Mouse (Mus musculus): ENCODE results near the gene Arl10. TPM values are rescaled to one million over a fixed set of nuclear protein-coding genes. Genes with fewer than 3 reads are reported as not detected.
A peak's percentile ranks its signal among the peaks of the same experiment; 100 is the strongest.

The Arl10 gene
- polyA plus RNA-seq, 2 experiments, result 22.1 to 33.4 TPM

- Histone ChIP-seq H3K4me1 (ENCODE audit: control insufficient read depth, insufficient read depth, low read length) (peaks cover 6% of the 10 kb centered on the region), H3K9me3 (ENCODE audit: control insufficient read depth, low read length) (no peaks in the 10 kb centered on the region), H3K27me3 (ENCODE audit: control insufficient read depth, insufficient read depth, low read length) (no peaks in the 10 kb centered on the region), H3K4me3 (replicated peaks; ENCODE audit: low read length) (peak overlapping the region; percentile 95), H3K4me2 (replicated peaks; ENCODE audit: low read depth, low read length, severe bottlenecking) (peak overlapping the region; percentile 71), H3K36me3 (ENCODE audit: control insufficient read depth, insufficient read depth, low read length) (no peaks in the 10 kb centered on the region), H3K9ac (ENCODE audit: low read depth, low read length, severe bottlenecking) (peak overlapping the region; percentile 97), H3K27ac (replicated peaks; ENCODE audit: low read depth, low read length) (peak overlapping the region; percentile 87)
- no peak for TF ChIP-seq POLR2A (IDR thresholded peaks at IDR 0.05; ENCODE audit: borderline replicate concordance, extremely low read depth, insufficient read depth, insufficient read length)
- 1% methylated on average over 25 of the region's 27 CpGs for WGBS
- DNase-seq (ENCODE audit: low spot score), result no peak
- peak; percentile 19; the same call in 1 of the 2 replicates for ATAC-seq (ENCODE audit: low FRiP score, low read depth)
Measured at GRCm38 (mm10) chr13:54621960-54622521, 47.2 kb downstream of the Arl10 start.

- no peak overlapping the region for H3K4me3 ChIP-seq (replicated peaks; ENCODE audit: low read length)
- H3K4me2 ChIP-seq (replicated peaks; ENCODE audit: low read depth, low read length, severe bottlenecking), result no peak overlapping the region
- WGBS, result 64% methylated on average over 4 of the region's 4 CpGs
- ATAC-seq (ENCODE audit: low FRiP score, low read depth) (no peak), DNase-seq (ENCODE audit: low spot score) (peak; percentile 17)
- no peak overlapping the region for H3K27ac ChIP-seq (replicated peaks; ENCODE audit: low read depth, low read length)
- no peaks in the 10 kb centered on the region for H3K9me3 ChIP-seq (ENCODE audit: control insufficient read depth, low read length)
- peaks cover 2% of the 10 kb centered on the region; the same call in 1 of the 2 replicates for H3K4me1 ChIP-seq (ENCODE audit: control insufficient read depth, insufficient read depth, low read length)
- no peaks in the 10 kb centered on the region for H3K27me3 ChIP-seq (ENCODE audit: control insufficient read depth, insufficient read depth, low read length)
- no peak for TF ChIP-seq POLR2A (IDR thresholded peaks at IDR 0.05; ENCODE audit: borderline replicate concordance, extremely low read depth, insufficient read depth, insufficient read length)
- no peak overlapping the region for H3K9ac ChIP-seq (ENCODE audit: low read depth, low read length, severe bottlenecking)
- peaks cover 22% of the 10 kb centered on the region; the same call in 1 of the 2 replicates for H3K36me3 ChIP-seq (ENCODE audit: control insufficient read depth, insufficient read depth, low read length)
Measured at GRCm38 (mm10) chr13:54629128-54629527, 54.3 kb downstream of the Arl10 start.

Small RNAs within 50 kb of the gene (microRNA-seq; reads per million reads assigned to microRNA genes)
- not detected for gene Gm24195

Other genes with a start within 250 kb of the Arl10 start
- gene Cplx2, start 203.7 kb upstream of the Arl10 start, polyA plus RNA-seq (2012; rRNA removed), result 10.8 and 10.9 TPM in 2 replicates
- gene Cplx2, start 203.7 kb upstream of the Arl10 start, polyA plus RNA-seq (2014; fragmentation: Nextera tagmentation; extraction: Ambion mirVana), result 5.5 and 7.1 TPM in 2 replicates
- 48.4 and 48.9 TPM in 2 replicates for gene Thoc3, start 106.2 kb upstream of the Arl10 start, polyA plus RNA-seq (2012; rRNA removed)
- gene Thoc3, start 106.2 kb upstream of the Arl10 start, polyA plus RNA-seq (2014; fragmentation: Nextera tagmentation; extraction: Ambion mirVana), result 118 and 122 TPM in 2 replicates
- 21.0 and 25.0 TPM in 2 replicates for gene Simc1, start 71.2 kb upstream of the Arl10 start, polyA plus RNA-seq (2012; rRNA removed)
- 13.8 and 14.8 TPM in 2 replicates for gene Simc1, start 71.2 kb upstream of the Arl10 start, polyA plus RNA-seq (2014; fragmentation: Nextera tagmentation; extraction: Ambion mirVana)
- gene 4833439L19Rik, start 9.6 kb upstream of the Arl10 start, polyA plus RNA-seq (2012; rRNA removed), result 84.6 and 93.8 TPM in 2 replicates
- 125 and 139 TPM in 2 replicates for gene 4833439L19Rik, start 9.6 kb upstream of the Arl10 start, polyA plus RNA-seq (2014; fragmentation: Nextera tagmentation; extraction: Ambion mirVana)
- 38.6 and 61.9 TPM in 2 replicates for gene Nop16, start 15.1 kb downstream of the Arl10 start, polyA plus RNA-seq (2012; rRNA removed)
- 53.5 and 53.7 TPM in 2 replicates for gene Nop16, start 15.1 kb downstream of the Arl10 start, polyA plus RNA-seq (2014; fragmentation: Nextera tagmentation; extraction: Ambion mirVana)
- 116 and 135 TPM in 2 replicates for gene Higd2a, start 15.2 kb downstream of the Arl10 start, polyA plus RNA-seq (2012; rRNA removed)
- gene Higd2a, start 15.2 kb downstream of the Arl10 start, polyA plus RNA-seq (2014; fragmentation: Nextera tagmentation; extraction: Ambion mirVana), result 174 and 188 TPM in 2 replicates
- 23.7 and 26.5 TPM in 2 replicates for gene Cltb, start 36.3 kb downstream of the Arl10 start, polyA plus RNA-seq (2012; rRNA removed)
- gene Cltb, start 36.3 kb downstream of the Arl10 start, polyA plus RNA-seq (2014; fragmentation: Nextera tagmentation; extraction: Ambion mirVana), result 44.2 and 45.5 TPM in 2 replicates
- 50.1 and 55.7 TPM in 2 replicates for gene Faf2, start 46.8 kb downstream of the Arl10 start, polyA plus RNA-seq (2012; rRNA removed)
- gene Faf2, start 46.8 kb downstream of the Arl10 start, polyA plus RNA-seq (2014; fragmentation: Nextera tagmentation; extraction: Ambion mirVana), result 99.2 and 105 TPM in 2 replicates
- 118 and 194 TPM in 2 replicates for gene Rnf44, start 118.9 kb downstream of the Arl10 start, polyA plus RNA-seq (2012; rRNA removed)
- 70.1 and 74.3 TPM in 2 replicates for gene Rnf44, start 118.9 kb downstream of the Arl10 start, polyA plus RNA-seq (2014; fragmentation: Nextera tagmentation; extraction: Ambion mirVana)
- 0.06 and 0.08 TPM in 2 replicates for gene Cdhr2, start 126.4 kb downstream of the Arl10 start, polyA plus RNA-seq (2012; rRNA removed)
- 0.06 TPM in 1 of 2 replicates, not detected in the other for gene Cdhr2, start 126.4 kb downstream of the Arl10 start, polyA plus RNA-seq (2014; fragmentation: Nextera tagmentation; extraction: Ambion mirVana)
- 0.70 and 0.87 TPM in 2 replicates for gene Gprin1, start 174.9 kb downstream of the Arl10 start, polyA plus RNA-seq (2012; rRNA removed)
- gene Gprin1, start 174.9 kb downstream of the Arl10 start, polyA plus RNA-seq (2014; fragmentation: Nextera tagmentation; extraction: Ambion mirVana), result 0.32 and 0.67 TPM in 2 replicates
- 0.30 TPM in 1 of 2 replicates, not detected in the other for gene Sncb, start 191.6 kb downstream of the Arl10 start, polyA plus RNA-seq (2012; rRNA removed)
- 0.40 TPM in 1 of 2 replicates, not detected in the other for gene Sncb, start 191.6 kb downstream of the Arl10 start, polyA plus RNA-seq (2014; fragmentation: Nextera tagmentation; extraction: Ambion mirVana)
- not detected in 2 replicates for gene Eif4e1b, start 209.0 kb downstream of the Arl10 start, polyA plus RNA-seq (2012; rRNA removed)
- not detected in 2 replicates for gene Eif4e1b, start 209.0 kb downstream of the Arl10 start, polyA plus RNA-seq (2014; fragmentation: Nextera tagmentation; extraction: Ambion mirVana)
- gene Tspan17, start 214.4 kb downstream of the Arl10 start, polyA plus RNA-seq (2012; rRNA removed), result 2.0 and 2.6 TPM in 2 replicates
- gene Tspan17, start 214.4 kb downstream of the Arl10 start, polyA plus RNA-seq (2014; fragmentation: Nextera tagmentation; extraction: Ambion mirVana), result 4.4 TPM in 2 replicates